Mouse (Mus musculus): ENCODE measurements at regions not wholly inside any gene's neighbourhood (a gene's known extent, or its start where the extent isn't known, plus 50 kb on each side); places are given as distances from the start of the nearest gene placed in this dataset.

DNA sequence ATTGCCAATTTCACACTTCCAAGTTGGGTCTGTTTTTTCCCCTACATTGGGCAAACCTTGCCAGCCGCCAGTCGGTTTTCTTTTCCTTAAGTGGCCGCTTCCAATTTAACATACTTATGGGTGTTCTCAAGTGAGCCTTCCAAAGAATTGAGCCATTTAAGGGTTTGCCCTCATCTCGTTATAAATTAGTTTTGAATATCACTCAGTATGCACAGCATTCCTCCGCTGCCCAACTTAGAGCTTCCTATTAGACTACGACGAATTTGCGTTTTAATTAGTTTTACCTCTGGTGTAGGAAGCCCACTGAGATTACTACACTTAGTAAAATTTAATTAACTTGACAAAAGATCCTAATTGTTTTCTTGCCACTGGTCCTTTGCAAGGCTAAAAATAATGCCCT lies 209.9 kb downstream of the Cdh11 start:
- no peak overlapping the region for H3K4me3 ChIP-seq
- H3K36me3 ChIP-seq: no peaks in the 10 kb centered on the region
- no peaks in the 10 kb centered on the region for H3K9me3 ChIP-seq (replicated peaks)
- no peaks in the 10 kb centered on the region for H3K27me3 ChIP-seq (ENCODE audit: low read depth, poor library complexity, severe bottlenecking)
- no peaks in the 10 kb centered on the region for H3K4me1 ChIP-seq
- no peak overlapping the region for H3K27ac ChIP-seq
- DNase-seq (ENCODE audit: low spot score): no peak
- 77% methylated on average over 8 of the region's 8 CpGs for WGBS

DNA sequence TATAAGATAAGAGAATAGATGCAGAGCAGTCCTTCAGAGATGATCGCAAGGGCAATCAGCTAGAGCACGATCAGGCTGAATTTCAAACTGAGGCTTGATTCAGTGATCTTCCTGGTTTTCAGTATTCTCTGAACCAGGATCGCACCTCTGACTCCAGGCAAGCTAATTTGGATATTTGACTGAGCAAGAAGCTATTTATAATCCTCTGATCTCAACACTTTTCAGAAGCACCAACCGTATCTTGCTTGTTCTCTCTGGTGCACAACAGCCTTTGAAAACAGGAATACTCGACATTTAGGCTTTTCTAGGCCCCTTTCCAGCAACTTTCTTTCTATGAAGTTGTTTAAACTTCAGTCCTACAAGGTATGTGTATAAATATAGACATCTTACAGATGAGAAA lies 217.7 kb downstream of the Cdh11 start:
- Histone ChIP-seq H3K9me3 (replicated peaks) (no peaks in the 10 kb centered on the region), H3K4me1 (no peaks in the 10 kb centered on the region), H3K27ac (no peak overlapping the region), H3K4me3 (no peak overlapping the region), H3K27me3 (ENCODE audit: low read depth, poor library complexity, severe bottlenecking) (no peaks in the 10 kb centered on the region), H3K36me3 (no peaks in the 10 kb centered on the region)
- no peak for DNase-seq (ENCODE audit: low spot score)
- 94% methylated on average over 5 of the region's 5 CpGs for WGBS

DNA sequence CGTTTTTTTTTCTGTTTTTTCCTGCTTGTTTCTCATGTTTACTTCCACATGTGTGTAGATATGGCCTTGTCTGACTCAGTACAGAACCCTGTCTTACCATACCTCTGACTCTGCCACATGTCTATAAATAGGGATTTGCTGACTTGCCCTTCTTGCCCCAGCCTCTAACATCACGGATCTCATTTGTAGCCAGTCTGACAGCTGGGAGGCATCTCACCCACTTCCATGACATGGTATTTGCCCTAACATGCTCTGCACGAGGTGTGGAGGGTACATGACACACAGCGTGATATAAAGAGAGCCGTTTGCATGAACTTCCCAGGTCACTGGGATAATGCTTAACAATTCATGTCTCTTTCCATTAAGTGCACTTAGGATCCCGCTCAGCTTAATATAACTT lies 231.2 kb downstream of the Cdh11 start:
- Histone ChIP-seq H3K36me3 (no peaks in the 10 kb centered on the region), H3K27ac (peak overlapping the region; percentile 73; the same call in 1 of the 2 replicates), H3K4me3 (no peak overlapping the region), H3K4me1 (peaks cover 13% of the 10 kb centered on the region; the same call in 1 of the 2 replicates), H3K9me3 (replicated peaks) (no peaks in the 10 kb centered on the region), H3K27me3 (ENCODE audit: low read depth, poor library complexity, severe bottlenecking) (no peaks in the 10 kb centered on the region)
- no peak for DNase-seq (ENCODE audit: low spot score)
- WGBS: 72% methylated on average over 6 of the region's 6 CpGs

DNA sequence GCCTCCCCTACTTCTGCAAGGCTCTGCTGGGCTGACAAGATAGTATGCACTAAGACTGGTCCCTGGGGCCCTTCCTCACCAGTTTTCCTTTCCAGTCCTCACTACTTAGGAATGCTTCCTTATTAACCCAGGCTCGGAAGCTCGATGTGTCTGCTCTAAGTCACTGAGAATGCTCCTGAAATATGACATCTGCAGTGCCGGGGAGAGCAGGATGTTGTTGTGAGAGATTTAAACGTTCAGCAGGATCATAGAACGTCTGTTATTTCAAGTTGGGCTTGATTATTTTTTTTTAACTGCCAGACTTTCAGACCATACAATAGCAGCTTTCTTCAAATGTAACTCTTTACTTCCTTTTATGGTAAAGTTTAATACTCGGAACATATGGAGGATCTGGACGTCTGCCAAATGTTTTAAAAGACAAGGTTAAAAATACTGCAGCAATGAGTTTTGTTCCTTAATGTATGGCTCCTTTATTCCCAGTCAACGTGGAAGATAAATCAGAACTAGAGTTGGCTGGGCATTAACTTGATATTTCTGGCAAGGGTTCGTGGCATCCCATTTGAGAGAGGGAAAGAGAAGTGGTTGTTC lies 232.0 kb downstream of the Cdh11 start:
- H3K4me3 ChIP-seq: no peak overlapping the region
- no peaks in the 10 kb centered on the region for H3K36me3 ChIP-seq
- H3K9me3 ChIP-seq (replicated peaks): no peaks in the 10 kb centered on the region
- H3K27me3 ChIP-seq (ENCODE audit: low read depth, poor library complexity, severe bottlenecking): no peaks in the 10 kb centered on the region
- 64% methylated on average over 9 of the region's 9 CpGs for WGBS
- peaks cover 13% of the 10 kb centered on the region; the same call in 1 of the 2 replicates for H3K4me1 ChIP-seq
- peak overlapping the region; percentile 73; the same call in 1 of the 2 replicates for H3K27ac ChIP-seq
- DNase-seq (ENCODE audit: low spot score): no peak

DNA sequence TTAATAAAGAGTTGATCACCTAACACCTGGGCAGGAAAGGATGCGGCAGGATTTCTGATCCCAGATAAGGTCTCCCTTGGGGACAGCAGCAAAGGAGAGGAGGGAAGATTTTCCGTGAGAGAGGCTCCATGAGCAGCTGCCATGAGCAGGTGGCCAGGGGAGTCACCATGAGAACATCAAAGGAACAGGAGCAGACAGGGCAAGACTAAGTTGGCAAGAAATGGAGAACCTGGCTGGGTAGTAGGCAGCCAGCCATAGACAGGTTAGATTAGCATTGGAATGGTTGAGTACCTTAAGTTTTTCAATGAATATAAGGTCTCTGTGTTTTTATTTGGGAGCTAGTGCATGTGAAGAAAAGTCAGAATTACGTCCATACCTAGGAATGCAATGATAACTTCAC lies 246.6 kb downstream of the Cdh11 start:
- no peaks in the 10 kb centered on the region for H3K9me3 ChIP-seq (replicated peaks)
- 66% methylated on average over 3 of the region's 3 CpGs for WGBS
- H3K27me3 ChIP-seq (ENCODE audit: low read depth, poor library complexity, severe bottlenecking): no peaks in the 10 kb centered on the region
- no peak for DNase-seq (ENCODE audit: low spot score)
- H3K4me1 ChIP-seq: no peaks in the 10 kb centered on the region
- no peak overlapping the region for H3K27ac ChIP-seq
- no peaks in the 10 kb centered on the region for H3K36me3 ChIP-seq
- no peak overlapping the region for H3K4me3 ChIP-seq

DNA sequence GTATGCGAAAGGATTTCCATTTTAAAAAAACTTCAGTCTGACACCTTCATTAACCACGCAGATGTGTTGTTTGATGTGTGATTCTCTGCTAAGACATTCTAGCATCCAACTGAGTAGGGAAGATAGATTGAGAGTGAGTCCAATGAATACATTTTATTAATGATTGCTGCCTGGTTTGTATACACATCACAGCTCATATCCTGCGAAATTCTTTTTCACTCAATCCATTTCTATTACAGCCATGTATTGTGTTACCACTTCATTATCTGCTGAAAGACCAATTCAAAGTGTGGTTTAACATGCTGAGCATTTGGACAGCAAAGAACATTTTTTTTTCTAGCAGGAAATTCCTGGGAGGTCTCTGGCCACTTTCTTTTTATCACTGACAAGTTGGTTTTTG lies 247.4 kb downstream of the Cdh11 start:
- DNase-seq (ENCODE audit: low spot score): no peak

DNA sequence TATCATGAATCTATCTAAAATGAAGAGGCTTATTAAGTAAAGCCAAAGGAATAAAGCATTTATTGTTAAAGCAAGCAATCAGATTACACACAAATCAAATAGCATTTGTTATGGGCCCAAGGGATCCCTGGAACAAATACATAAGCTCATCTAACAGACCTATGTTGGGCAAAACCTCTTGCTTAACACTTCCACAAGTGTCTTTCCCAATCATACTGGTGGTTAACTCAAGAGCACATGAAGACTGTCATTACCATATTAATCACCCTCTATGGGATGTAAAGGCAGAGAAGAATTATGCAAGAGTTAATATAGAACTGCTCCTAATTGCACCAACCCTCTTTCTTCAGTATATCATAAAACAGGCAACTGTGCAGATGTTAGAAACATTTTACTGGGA lies 267.0 kb downstream of the Cdh11 start:
- Histone ChIP-seq H3K4me3 (no peak overlapping the region), H3K36me3 (no peaks in the 10 kb centered on the region), H3K4me1 (0 out of 2 replicates have a peak, but pooled peaks cover 5% of the 10 kb centered on the region), H3K9me3 (replicated peaks) (no peaks in the 10 kb centered on the region), H3K27me3 (ENCODE audit: low read depth, poor library complexity, severe bottlenecking) (no peaks in the 10 kb centered on the region), H3K27ac (no peak overlapping the region)
- DNase-seq (ENCODE audit: low spot score): no peak

More for the DNA sequence above, 247.4 kb downstream of the Cdh11 start:
- H3K4me3 ChIP-seq: no peak overlapping the region
- H3K9me3 ChIP-seq (replicated peaks): no peaks in the 10 kb centered on the region
- no peaks in the 10 kb centered on the region for H3K36me3 ChIP-seq
- no peak overlapping the region for H3K27ac ChIP-seq
- H3K27me3 ChIP-seq (ENCODE audit: low read depth, poor library complexity, severe bottlenecking): no peaks in the 10 kb centered on the region
- WGBS: 65% methylated on average over 3 of the region's 3 CpGs
- H3K4me1 ChIP-seq: no peaks in the 10 kb centered on the region

DNA sequence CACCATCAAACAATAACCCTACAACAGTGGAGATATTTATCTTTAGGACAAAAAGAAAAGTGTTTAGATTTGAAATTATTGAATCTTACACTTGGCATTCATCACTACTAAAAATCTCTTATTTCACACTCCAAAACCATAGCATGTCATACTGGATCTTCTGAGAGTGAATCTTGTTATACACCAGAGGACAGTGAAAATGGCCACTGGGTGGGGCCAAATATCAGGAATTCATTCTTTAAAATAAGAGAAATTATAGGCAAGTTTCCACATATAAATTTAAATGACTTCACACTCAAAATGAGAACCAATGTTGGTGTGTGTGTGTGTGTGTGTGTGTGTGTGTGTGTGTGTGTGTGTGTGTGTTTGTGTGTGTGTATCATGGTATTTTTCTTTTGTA lies 269.7 kb downstream of the Cdh11 start:
- no peaks in the 10 kb centered on the region for H3K9me3 ChIP-seq (replicated peaks)
- no peak overlapping the region for H3K4me3 ChIP-seq
- 0 out of 2 replicates have a peak, but pooled peaks cover 5% of the 10 kb centered on the region for H3K4me1 ChIP-seq
- H3K27ac ChIP-seq: no peak overlapping the region
- H3K27me3 ChIP-seq (ENCODE audit: low read depth, poor library complexity, severe bottlenecking): no peaks in the 10 kb centered on the region
- no peak for DNase-seq (ENCODE audit: low spot score)
- H3K36me3 ChIP-seq: no peaks in the 10 kb centered on the region

DNA sequence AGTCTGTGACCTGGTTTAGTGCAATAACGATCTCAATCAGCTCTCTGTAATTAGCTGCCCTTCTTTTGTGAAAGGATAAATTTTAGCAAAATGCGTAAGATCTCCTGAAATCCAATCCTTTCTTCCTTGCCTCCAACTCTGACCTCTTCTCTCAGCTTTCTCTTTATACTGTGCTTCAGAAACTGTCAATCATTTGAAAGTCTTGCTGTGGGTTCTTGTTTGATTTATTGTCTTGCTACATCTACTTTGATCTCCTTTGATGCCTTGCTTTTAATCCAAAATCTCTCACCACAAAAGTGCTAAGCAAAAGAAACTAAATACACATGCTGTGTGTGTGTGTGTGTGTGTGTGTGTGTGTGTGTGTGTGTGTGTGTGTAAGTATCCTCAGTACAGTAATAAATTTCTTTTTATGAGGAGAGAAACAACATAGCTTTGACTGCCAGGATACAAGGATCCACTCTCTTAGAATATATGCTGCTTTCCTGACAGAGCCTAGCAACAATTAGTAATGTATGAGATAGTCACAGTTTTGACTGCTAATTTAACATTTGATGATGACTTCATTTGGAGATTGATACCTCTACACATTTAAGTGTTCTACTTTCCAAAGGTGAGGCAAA lies 270.5 kb downstream of the Cdh11 start:
- Histone ChIP-seq H3K27me3 (ENCODE audit: low read depth, poor library complexity, severe bottlenecking) (no peaks in the 10 kb centered on the region), H3K36me3 (no peaks in the 10 kb centered on the region), H3K4me3 (no peak overlapping the region), H3K9me3 (replicated peaks) (no peaks in the 10 kb centered on the region), H3K27ac (no peak overlapping the region), H3K4me1 (0 out of 2 replicates have a peak, but pooled peaks cover 5% of the 10 kb centered on the region)
- no peak for DNase-seq (ENCODE audit: low spot score)
- 65% methylated on average over 2 of the region's 2 CpGs for WGBS

DNA sequence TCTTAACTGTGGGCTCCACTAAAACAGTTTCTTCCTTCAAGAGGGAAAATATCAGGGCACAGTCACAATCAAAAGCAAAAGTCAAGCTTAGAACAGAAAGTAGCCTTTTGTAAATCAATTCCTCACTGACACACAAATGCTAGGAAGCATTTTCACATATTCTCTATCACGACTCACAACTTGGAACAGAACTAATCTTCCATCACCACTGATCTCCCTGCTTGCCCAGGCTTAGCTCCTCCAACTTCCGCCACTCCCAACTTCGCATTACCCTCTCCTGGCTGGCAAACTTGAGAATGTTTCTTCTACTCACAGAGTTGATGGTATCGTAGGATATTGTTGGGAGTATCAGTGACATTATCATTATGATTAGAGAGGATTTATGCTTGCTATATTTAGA lies 284.7 kb downstream of the Cdh11 start:
- Histone ChIP-seq H3K9me3 (replicated peaks) (no peaks in the 10 kb centered on the region), H3K36me3 (no peaks in the 10 kb centered on the region), H3K27ac (no peak overlapping the region), H3K4me3 (no peak overlapping the region), H3K27me3 (ENCODE audit: low read depth, poor library complexity, severe bottlenecking) (no peaks in the 10 kb centered on the region), H3K4me1 (peaks cover 18% of the 10 kb centered on the region)
- no peak for DNase-seq (ENCODE audit: low spot score)
- 92% methylated on average over 4 of the region's 4 CpGs for WGBS

DNA sequence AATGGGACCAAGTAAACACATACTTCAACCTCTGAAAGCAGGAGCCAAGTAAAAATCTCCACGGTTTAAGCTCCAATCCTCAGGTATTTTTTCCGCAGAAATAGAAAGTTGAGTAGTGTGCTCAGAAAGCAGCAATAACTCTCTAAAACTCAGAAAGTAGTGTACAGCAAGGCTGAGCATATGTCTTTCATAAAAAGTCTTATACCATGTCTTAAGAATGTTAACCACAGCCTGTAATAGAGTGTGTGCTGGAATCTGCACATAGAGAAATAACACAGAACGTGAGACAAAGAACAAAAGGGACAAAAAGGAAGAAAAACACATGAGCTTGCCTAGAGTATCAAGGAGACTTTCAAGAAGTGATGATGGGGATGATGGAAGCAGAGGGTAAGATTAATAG lies 285.2 kb downstream of the Cdh11 start:
- Histone ChIP-seq H3K4me1 (peaks cover 18% of the 10 kb centered on the region), H3K27me3 (ENCODE audit: low read depth, poor library complexity, severe bottlenecking) (no peaks in the 10 kb centered on the region), H3K27ac (no peak overlapping the region; the same call in 1 of the 2 replicates), H3K4me3 (no peak overlapping the region), H3K9me3 (replicated peaks) (no peaks in the 10 kb centered on the region), H3K36me3 (no peaks in the 10 kb centered on the region)
- DNase-seq (ENCODE audit: low spot score): no peak
- 90% methylated on average over 3 of the region's 3 CpGs for WGBS

DNA sequence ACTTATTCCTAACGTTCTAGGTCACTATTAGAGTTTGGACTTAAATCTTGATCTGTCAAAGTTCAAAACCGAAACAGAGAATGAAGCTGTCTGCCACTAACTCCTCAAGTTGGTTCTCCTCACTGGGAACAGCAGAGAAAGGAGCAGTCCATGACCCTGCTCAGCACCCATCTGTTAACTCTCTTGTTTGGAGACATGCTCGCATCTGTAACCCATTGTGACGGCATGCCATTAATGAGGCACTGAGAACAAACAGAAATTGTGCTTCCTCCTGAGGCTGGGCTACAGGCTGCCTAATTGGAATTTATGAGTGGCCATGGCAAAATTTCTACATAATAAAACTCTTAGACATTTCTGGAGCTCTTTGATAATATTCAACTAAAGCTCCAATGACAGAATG lies 286.4 kb downstream of the Cdh11 start:
- H3K36me3 ChIP-seq: no peaks in the 10 kb centered on the region
- H3K9me3 ChIP-seq (replicated peaks): no peaks in the 10 kb centered on the region
- DNase-seq (ENCODE audit: low spot score): peak; percentile 66
- WGBS: 37% methylated on average over 4 of the region's 4 CpGs
- H3K4me3 ChIP-seq: no peak overlapping the region
- H3K27ac ChIP-seq: no peak overlapping the region
- no peaks in the 10 kb centered on the region for H3K27me3 ChIP-seq (ENCODE audit: low read depth, poor library complexity, severe bottlenecking)
- H3K4me1 ChIP-seq: peaks cover 18% of the 10 kb centered on the region

DNA sequence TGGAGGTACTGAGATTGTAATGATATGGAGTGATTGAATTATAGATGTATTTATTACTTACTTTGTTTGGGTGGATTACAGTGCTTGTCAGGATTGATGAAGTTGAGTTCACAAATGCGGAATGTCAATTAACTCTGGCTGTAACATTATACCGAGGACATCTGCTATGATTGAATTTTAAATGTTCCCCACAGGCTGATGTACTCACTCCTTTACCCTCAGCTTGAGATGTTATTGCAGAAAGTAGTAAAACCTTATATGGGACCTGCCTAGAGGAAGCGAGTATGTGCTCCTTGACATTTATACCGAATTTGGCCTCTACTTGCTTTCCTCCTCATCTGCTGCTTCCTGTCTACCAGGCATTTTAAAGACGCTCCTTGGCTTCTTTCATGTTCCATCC lies 288.3 kb downstream of the Cdh11 start:
- H3K36me3 ChIP-seq: no peaks in the 10 kb centered on the region
- DNase-seq (ENCODE audit: low spot score): no peak
- H3K27me3 ChIP-seq (ENCODE audit: low read depth, poor library complexity, severe bottlenecking): no peaks in the 10 kb centered on the region
- peaks cover 15% of the 10 kb centered on the region for H3K4me1 ChIP-seq
- H3K27ac ChIP-seq: no peak overlapping the region
- 83% methylated on average over 5 of the region's 5 CpGs for WGBS
- H3K9me3 ChIP-seq (replicated peaks): no peaks in the 10 kb centered on the region
- H3K4me3 ChIP-seq: no peak overlapping the region

DNA sequence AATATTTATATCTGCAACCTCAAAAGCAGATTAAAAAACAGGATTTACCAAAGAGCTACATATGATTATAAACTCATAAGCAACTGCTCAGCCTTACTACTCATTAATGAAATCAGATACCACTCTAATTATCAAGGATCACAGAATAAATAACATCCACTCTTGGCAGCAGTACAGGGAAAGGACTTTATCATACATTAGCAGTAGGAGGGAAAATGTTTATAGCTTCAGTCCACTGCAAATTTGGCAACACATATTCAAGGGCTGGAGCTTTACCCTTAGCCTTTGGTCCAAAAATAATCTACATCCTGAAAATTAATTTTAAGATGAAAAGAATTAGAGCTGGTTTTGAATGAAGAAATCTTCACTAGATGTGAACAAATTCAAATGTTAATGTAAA lies 288.7 kb downstream of the Cdh11 start:
- Histone ChIP-seq H3K4me1 (peaks cover 15% of the 10 kb centered on the region), H3K36me3 (no peaks in the 10 kb centered on the region), H3K9me3 (replicated peaks) (no peaks in the 10 kb centered on the region), H3K27me3 (ENCODE audit: low read depth, poor library complexity, severe bottlenecking) (no peaks in the 10 kb centered on the region), H3K4me3 (no peak overlapping the region), H3K27ac (no peak overlapping the region)
- DNase-seq (ENCODE audit: low spot score): no peak
